9 mouse cellular contexts compared by ENCODE assay signal in genomic region chr17:34629221-34629751, GRCm38 (mm10). TPM values are rescaled to one million over a fixed set of nuclear protein-coding genes. Genes with fewer than 3 reads are reported as not detected.
DNase-seq lines count a peak whose midpoint lies in the region; ATAC-seq and TF ChIP-seq lines count a peak whose summit lies in the region.
"Had no signal": no experiment of that assay in that cellular context is flagged by ENCODE, and none has a peak within 500 bp of the region (broad histone marks: within the 10 kb centered on the region; RNA-seq: fewer than 3 reads in every experiment).

Gene Prrt1 (plus strand): TSS chr17:34629533.

- peak within 1 kb of the TSS; percentile 97 for H3K27ac ChIP-seq in heart, embryonic 12.5 days (ENCODE audit: poor library complexity, severe bottlenecking)
- H3K27ac ChIP-seq in embryonic fibroblast, embryonic 13.5 days (ENCODE audit: insufficient read depth, low read length), result no peak within 1 kb of the TSS
- H3K27ac ChIP-seq in midbrain, embryonic 14.5 days (replicated peaks; ENCODE audit: low read depth, low read length), result peak within 1 kb of the TSS; percentile 93

- peak within 1 kb of the TSS; percentile 88 for H3K4me3 ChIP-seq in heart, embryonic 12.5 days
- H3K4me3 ChIP-seq in embryonic fibroblast, embryonic 13.5 days (ENCODE audit: insufficient read depth, low read length), result peak within 1 kb of the TSS; percentile 45; the same call in 1 of the 2 replicates
- H3K4me3 ChIP-seq in midbrain, embryonic 14.5 days (replicated peaks; ENCODE audit: low read depth, low read length), result peak within 1 kb of the TSS; percentile 71

- no peak for DNase-seq in heart, postnatal 4 days
- no peak for DNase-seq in adrenal gland, adult 8-10 months
- peak; percentile 87 for DNase-seq in layer of hippocampus, adult 9-11 months
- peak; percentile 89 for DNase-seq in midbrain, embryonic 14.5 days
- peak; percentile 72 for DNase-seq in thymus, postnatal 4 days
- no peak for DNase-seq in ovary, postnatal 10 days (ENCODE audit: low spot score)

- H3K27me3 ChIP-seq in heart, embryonic 12.5 days (replicated peaks), result peaks cover 56% of the 10 kb centered on the region
- peaks cover 14% of the 10 kb centered on the region; the same call in 1 of the 2 replicates for H3K27me3 ChIP-seq in midbrain, embryonic 14.5 days (ENCODE audit: control insufficient read depth, insufficient read depth, low read length)
- H3K27me3 ChIP-seq: Patski had no signal

- peaks cover 49% of the 10 kb centered on the region for H3K4me1 ChIP-seq in heart, embryonic 12.5 days (replicated peaks)
- peaks cover 9% of the 10 kb centered on the region; the same call in 1 of the 2 replicates for H3K4me1 ChIP-seq in embryonic fibroblast, embryonic 13.5 days (ENCODE audit: control insufficient read depth, insufficient read depth, low read length)
- H3K4me1 ChIP-seq in midbrain, embryonic 14.5 days (ENCODE audit: control insufficient read depth, insufficient read depth, low read length), result peaks cover 53% of the 10 kb centered on the region

- H3K9ac ChIP-seq in heart, embryonic 12.5 days, result peak within 1 kb of the TSS; percentile 86
- peak within 1 kb of the TSS; percentile 68 for H3K9ac ChIP-seq in midbrain, embryonic 14.5 days (replicated peaks; ENCODE audit: low read length)

- peak within 1 kb of the TSS; percentile 95 for H3K4me2 ChIP-seq in heart, embryonic 12.5 days
- peak within 1 kb of the TSS; percentile 90 for H3K4me2 ChIP-seq in midbrain, embryonic 14.5 days (ENCODE audit: low read length)

- WGBS in heart, embryonic 12.5 days, result 3% methylated on average over 16 of the region's 16 CpGs
- under 1% methylated on average over 16 of the region's 16 CpGs for WGBS in midbrain, embryonic 14.5 days

- no peak for TF ChIP-seq CTCF in embryonic fibroblast, embryonic 13.5 days (IDR thresholded peaks at IDR 0.05; ENCODE audit: borderline replicate concordance, insufficient read depth, low read length)

- TF ChIP-seq POLR2A in embryonic fibroblast, embryonic 13.5 days (IDR thresholded peaks at IDR 0.05; ENCODE audit: low read depth, low read length), result no peak

- H3K36me3 ChIP-seq in heart, embryonic 12.5 days, result peaks cover 8% of the 10 kb centered on the region
- no peaks in the 10 kb centered on the region for H3K36me3 ChIP-seq in midbrain, embryonic 14.5 days (ENCODE audit: control insufficient read depth, insufficient read depth, low read length)

- H3K9me3 ChIP-seq in heart, embryonic 12.5 days (replicated peaks), result no peaks in the 10 kb centered on the region
- no peaks in the 10 kb centered on the region for H3K9me3 ChIP-seq in midbrain, embryonic 14.5 days (ENCODE audit: control insufficient read depth, low read length)

- no peak for ATAC-seq in heart, embryonic 12.5 days (ENCODE audit: insufficient number of reproducible peaks, low FRiP score)
- ATAC-seq in midbrain, embryonic 14.5 days (ENCODE audit: low FRiP score, low TSS enrichment), result peak; percentile 49; the same call in 1 of the 2 replicates
- ATAC-seq: Patski had no signal

RNA-seq across cellular contexts. Expression of gene Prrt1, which starts in this region (rescaled TPM):
- polyA plus RNA-seq in heart, embryonic 12.5 days (2016; fragmentation: Nextera tagmentation; extraction: Ambion mirVana), result 0.17 TPM in 1 of 2 replicates, not detected in the other
- total RNA-seq in heart, postnatal 4 days (2021), result under 1 TPM; 0.52 to 0.91 TPM
- total RNA-seq in adrenal gland, adult 8-10 months (2022), result 10 to 100 TPM in 3 of 4 experiments, 1 to 10 TPM in 1; 7.0 to 36.3 (median 20.6) TPM
- polyA plus RNA-seq in embryonic fibroblast, embryonic 13.5 days (2011; ENCODE audit: insufficient read length, low read depth, missing spikeins), result 0.53 TPM in 1 of 2 replicates, not detected in the other
- polyA plus RNA-seq in midbrain, embryonic 14.5 days (2014; fragmentation: Nextera tagmentation; extraction: Ambion mirVana), result 12.4 and 13.6 TPM in 2 replicates

Comparison
In these comparisons a context has a peak if more than half of its experiments do, and no peak if none do; other contexts are left out.
1. RNA of gene Prrt1 (total RNA-seq): 7.0 to 36.3 TPM in adrenal gland, adult 8-10 months; 0.52 to 0.91 TPM in heart, postnatal 4 days; every median in the first group is over 4 times any median in the second.
2. DNase-seq: peak in layer of hippocampus, adult 9-11 months (single experiment), midbrain, embryonic 14.5 days (single experiment) and thymus, postnatal 4 days (single experiment); none in heart, postnatal 4 days (single experiment), adrenal gland, adult 8-10 months (single experiment) and ovary, postnatal 10 days (single experiment).
3. Peak in every context shown above with its lines, with median percentiles within 50 percentile points of each other: H3K4me3 ChIP-seq.